Mouse (Mus musculus): ENCODE measurements around the gene Rpl15. TPM values are rescaled to one million over a fixed set of nuclear protein-coding genes. Genes with fewer than 3 reads are reported as not detected.
"Not testable (repeated sequence)": the region's sequence is repeated elsewhere in the genome, so short reads cannot be mapped to it uniquely, and the experiment has no call there.

Gene Rpl15
- polyA plus RNA-seq, 1 experiment, result 1,178 TPM

GRCm38 (mm10) chr14:18233981-18234960 is 36.9 kb downstream of the Rpl15 start:
- Histone ChIP-seq H3K27ac (ENCODE audit: insufficient read depth, low read length) (no peak overlapping the region), H3K4me1 (ENCODE audit: control insufficient read depth, insufficient read depth, low read length) (no peaks in the 10 kb centered on the region), H3K9me3 (replicated peaks; ENCODE audit: control insufficient read depth, insufficient read depth, low read length, poor library complexity, severe bottlenecking) (no peaks in the 10 kb centered on the region; the same call in 1 of the 2 replicates), H3K27me3 (ENCODE audit: control insufficient read depth, insufficient read depth, low read length, poor library complexity, severe bottlenecking) (no peaks in the 10 kb centered on the region), H3K4me3 (ENCODE audit: low read depth, low read length) (no peak overlapping the region), H3K36me3 (ENCODE audit: control insufficient read depth, insufficient read depth, low read length, poor library complexity, severe bottlenecking) (no peaks in the 10 kb centered on the region), H3K9ac (ENCODE audit: low read depth, poor library complexity, severe bottlenecking) (no peak overlapping the region)
- TF ChIP-seq EP300 (IDR thresholded peaks at IDR 0.05; ENCODE audit: insufficient read depth, low read depth, low read length) (no peak), CTCF (IDR thresholded peaks at IDR 0.05; ENCODE audit: low read depth, low read length) (no peak), POLR2A (IDR thresholded peaks at IDR 0.05; ENCODE audit: insufficient read depth, low read length) (no peak)

DNA sequence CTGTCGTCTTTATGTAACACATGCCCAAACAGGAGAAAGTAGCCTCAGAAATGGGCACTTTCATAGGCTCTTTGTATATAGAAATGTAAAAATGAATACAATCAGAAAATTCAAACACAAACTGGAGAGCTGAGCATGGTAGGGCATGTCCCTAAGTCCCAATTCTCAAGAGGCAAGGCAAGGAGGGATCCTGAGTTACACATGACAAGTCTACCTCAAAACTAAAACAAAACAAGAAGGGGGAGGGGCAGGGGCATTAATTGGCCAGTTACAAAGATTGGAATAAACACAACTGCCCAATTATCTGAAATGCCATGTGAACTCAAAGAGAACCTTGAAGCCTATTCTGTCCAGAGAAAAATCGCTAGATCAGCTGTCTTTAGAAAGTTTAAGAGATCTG is 38.1 kb downstream of the Rpl15 start:
- Histone ChIP-seq H3K27ac (ENCODE audit: insufficient read depth, low read length) (no peak overlapping the region), H3K27me3 (ENCODE audit: control insufficient read depth, insufficient read depth, low read length, poor library complexity, severe bottlenecking) (no peaks in the 10 kb centered on the region), H3K9me3 (replicated peaks; ENCODE audit: control insufficient read depth, insufficient read depth, low read length, poor library complexity, severe bottlenecking) (no peaks in the 10 kb centered on the region; the same call in 1 of the 2 replicates), H3K36me3 (ENCODE audit: control insufficient read depth, insufficient read depth, low read length, poor library complexity, severe bottlenecking) (no peaks in the 10 kb centered on the region), H3K4me3 (ENCODE audit: low read depth, low read length) (no peak overlapping the region), H3K4me1 (ENCODE audit: control insufficient read depth, insufficient read depth, low read length) (no peaks in the 10 kb centered on the region), H3K9ac (ENCODE audit: low read depth, poor library complexity, severe bottlenecking) (no peak overlapping the region)
- no peak for TF ChIP-seq POLR2A (IDR thresholded peaks at IDR 0.05; ENCODE audit: insufficient read depth, low read length)
- TF ChIP-seq CTCF (IDR thresholded peaks at IDR 0.05; ENCODE audit: low read depth, low read length), result no peak
- no peak for TF ChIP-seq EP300 (IDR thresholded peaks at IDR 0.05; ENCODE audit: insufficient read depth, low read depth, low read length)

GRCm38 (mm10) chr14:18231866-18232265 is 39.3 kb downstream of the Rpl15 start:
- H3K4me3 ChIP-seq (ENCODE audit: low read depth, low read length); H3K9ac ChIP-seq (ENCODE audit: low read depth, poor library complexity, severe bottlenecking); H3K27ac ChIP-seq (ENCODE audit: insufficient read depth, low read length); H3K9me3 ChIP-seq (replicated peaks; ENCODE audit: control insufficient read depth, insufficient read depth, low read length, poor library complexity, severe bottlenecking); H3K4me1 ChIP-seq (ENCODE audit: control insufficient read depth, insufficient read depth, low read length); H3K27me3 ChIP-seq (ENCODE audit: control insufficient read depth, insufficient read depth, low read length, poor library complexity, severe bottlenecking); H3K36me3 ChIP-seq (ENCODE audit: control insufficient read depth, insufficient read depth, low read length, poor library complexity, severe bottlenecking): not testable (repeated sequence)

DNA sequence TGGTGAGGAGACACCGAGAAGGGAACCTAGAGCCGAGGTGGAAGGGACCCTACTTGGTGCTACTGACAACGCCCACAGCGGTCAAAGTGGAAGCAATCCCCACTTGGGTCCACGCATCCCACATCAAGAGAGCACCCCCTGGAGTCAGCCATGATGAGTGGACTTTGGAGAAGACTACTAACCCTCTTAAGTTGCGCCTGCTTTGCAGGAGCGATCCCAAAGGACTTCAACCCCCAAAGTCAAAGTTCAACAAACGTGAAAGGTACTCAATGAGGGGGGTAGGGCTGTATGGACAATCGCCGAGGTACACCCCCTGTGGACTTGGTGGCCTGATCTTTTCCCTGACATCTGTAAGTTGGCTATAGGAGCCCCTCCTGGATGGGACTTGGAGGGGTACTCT is 41.4 kb downstream of the Rpl15 start:
- H3K9ac ChIP-seq (ENCODE audit: low read depth, poor library complexity, severe bottlenecking), result not testable (repeated sequence)

GRCm38 (mm10) chr14:18226181-18226580 is 45.0 kb downstream of the Rpl15 start:
- H3K36me3 ChIP-seq (ENCODE audit: control insufficient read depth, insufficient read depth, low read length, poor library complexity, severe bottlenecking); H3K9ac ChIP-seq (ENCODE audit: low read depth, poor library complexity, severe bottlenecking); H3K4me3 ChIP-seq (ENCODE audit: low read depth, low read length); H3K27me3 ChIP-seq (ENCODE audit: control insufficient read depth, insufficient read depth, low read length, poor library complexity, severe bottlenecking); H3K4me1 ChIP-seq (ENCODE audit: control insufficient read depth, insufficient read depth, low read length); H3K27ac ChIP-seq (ENCODE audit: insufficient read depth, low read length): not testable (repeated sequence)
- H3K9me3 ChIP-seq (replicated peaks; ENCODE audit: control insufficient read depth, insufficient read depth, low read length, poor library complexity, severe bottlenecking), result peaks cover 18% of the 10 kb centered on the region

More for the DNA sequence above, 41.4 kb downstream of the Rpl15 start:
- not testable (repeated sequence) for H3K4me3 ChIP-seq (ENCODE audit: low read depth, low read length); H3K36me3 ChIP-seq (ENCODE audit: control insufficient read depth, insufficient read depth, low read length, poor library complexity, severe bottlenecking); H3K27me3 ChIP-seq (ENCODE audit: control insufficient read depth, insufficient read depth, low read length, poor library complexity, severe bottlenecking); H3K4me1 ChIP-seq (ENCODE audit: control insufficient read depth, insufficient read depth, low read length); H3K27ac ChIP-seq (ENCODE audit: insufficient read depth, low read length)
- H3K9me3 ChIP-seq (replicated peaks; ENCODE audit: control insufficient read depth, insufficient read depth, low read length, poor library complexity, severe bottlenecking), result peaks cover 15% of the 10 kb centered on the region

DNA sequence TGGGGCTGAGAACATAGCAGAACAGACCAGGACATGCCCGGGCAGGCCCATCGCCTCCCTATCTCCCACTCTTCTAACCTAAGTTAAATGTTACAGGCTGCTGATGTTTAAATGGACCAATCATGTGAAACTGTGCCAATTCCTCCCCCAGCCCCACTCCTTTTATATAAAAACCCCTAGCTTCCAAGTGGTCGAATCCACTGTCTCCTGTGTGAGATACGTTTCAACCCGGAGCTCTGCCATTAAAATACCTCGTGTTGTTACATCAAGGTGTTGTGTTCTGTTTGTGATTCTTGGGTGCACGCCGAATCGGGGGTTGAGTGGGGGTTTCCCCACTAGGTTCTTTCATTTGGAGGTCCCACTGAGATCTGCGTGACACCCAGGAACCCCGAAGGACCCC is 45.8 kb downstream of the Rpl15 start:
- H3K9me3 ChIP-seq (replicated peaks; ENCODE audit: control insufficient read depth, insufficient read depth, low read length, poor library complexity, severe bottlenecking), result peaks cover 18% of the 10 kb centered on the region
- H3K27ac ChIP-seq (ENCODE audit: insufficient read depth, low read length); H3K36me3 ChIP-seq (ENCODE audit: control insufficient read depth, insufficient read depth, low read length, poor library complexity, severe bottlenecking); H3K27me3 ChIP-seq (ENCODE audit: control insufficient read depth, insufficient read depth, low read length, poor library complexity, severe bottlenecking); H3K4me1 ChIP-seq (ENCODE audit: control insufficient read depth, insufficient read depth, low read length); H3K9ac ChIP-seq (ENCODE audit: low read depth, poor library complexity, severe bottlenecking); H3K4me3 ChIP-seq (ENCODE audit: low read depth, low read length): not testable (repeated sequence)

All from ES-Bruce4 (cell line).